Mouse (Mus musculus) cerebellum, adult 2 months (tissue): ENCODE results near the gene Tigd3. TPM values are rescaled to one million over a fixed set of nuclear protein-coding genes. Genes with fewer than 3 reads are reported as not detected.

Source experiments
- DNase-seq, 2 experiments: peaks; one replicate each; pipeline ENCODE4 v3.0.0; 2021
- H3K27ac ChIP-seq: fragments of 200-500 bp; 2 replicates; pipeline ENCODE4 v1.5.1; 2012; ENCODE audit warnings: low read length, control low read depth, inconsistent platforms; ENCODE audit not compliant: insufficient read depth
- H3K27me3 ChIP-seq: fragments of 200-500 bp; 2 replicates; pipeline ENCODE4 v1.6.1; 2012; ENCODE audit warnings: inconsistent platforms, mild to moderate bottlenecking, low read length, moderate library complexity; ENCODE audit not compliant: control insufficient read depth, insufficient read depth
- H3K4me1 ChIP-seq: fragments of 200-500 bp; 2 replicates; pipeline ENCODE4 v1.6.1; 2011; ENCODE audit warnings: low read length; ENCODE audit not compliant: control insufficient read depth, insufficient read depth
- H3K4me3 ChIP-seq: fragments of 200-500 bp; replicated peaks from 2 replicates; pipeline ENCODE3; 2011; ENCODE audit warnings: mild to moderate bottlenecking, low read depth, low read length, control low read depth; ENCODE audit not compliant: insufficient read depth
- CTCF ChIP-seq: fragments of 200-500 bp; IDR thresholded peaks from 2 replicates; pipeline ENCODE4 v1.5.1; 2011; ENCODE audit warnings: low read depth, mild to moderate bottlenecking, control low read depth, low read length, moderate library complexity, borderline replicate concordance; ENCODE audit not compliant: insufficient read depth
- POLR2A ChIP-seq: fragments of 200-500 bp; IDR thresholded peaks from 2 replicates; pipeline ENCODE4 v1.6.1; 2011; ENCODE audit warnings: low read length, control low read depth, borderline replicate concordance; ENCODE audit not compliant: insufficient read depth
- WGBS: fragments of 180-500 bp; shearing (Covaris S2); methylation state at CpG from one replicate; pipeline ENCODE4 v1.1.7; 2018; 5-methylcytosine and 5-hydroxymethylcytosine counted together
- polyA plus RNA-seq: library from polyadenylated mRNA; depleted of rRNA; stranded (reverse); fragments of >200 nt; gene quantifications from 2 replicates; pipeline ENCODE4 v1.2.3, GENCODE M21; 2012

Tigd3 gene
- polyA plus RNA-seq, 1 experiment = 5.1 TPM

DNA sequence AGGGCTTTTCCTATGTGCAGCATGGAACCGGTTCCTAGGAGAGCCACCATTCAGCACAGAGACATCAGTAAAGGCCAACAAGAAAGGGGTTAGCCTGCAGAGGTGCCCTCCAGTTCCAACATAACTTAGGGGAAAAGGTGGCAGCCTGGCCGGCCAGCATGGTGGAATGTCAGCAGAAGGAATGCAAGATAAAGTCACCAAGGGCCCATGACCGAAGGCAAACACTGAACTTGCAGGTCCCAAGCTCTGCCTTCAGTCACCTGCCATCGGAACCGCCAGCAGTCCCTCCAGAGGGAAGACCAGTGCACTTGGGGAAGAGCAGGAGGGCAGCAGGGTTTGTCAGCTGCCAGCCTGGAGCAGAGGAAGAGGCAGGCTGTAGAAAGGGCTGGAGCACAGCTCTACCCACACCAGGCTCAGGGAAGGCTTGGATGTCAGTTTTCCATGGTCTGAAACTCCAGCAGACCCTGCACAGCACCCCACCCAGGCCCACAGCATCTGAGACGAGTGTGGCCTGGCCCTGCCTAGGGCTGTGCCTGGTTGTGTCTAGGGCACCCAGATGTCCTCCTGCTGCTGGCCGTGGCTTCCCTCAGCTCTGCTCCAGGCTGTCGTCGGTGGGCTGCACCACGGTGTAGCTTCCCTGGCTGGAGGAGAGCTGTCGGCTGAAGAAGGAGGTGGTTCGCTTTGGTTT, 41.8 kb downstream of the Tigd3 start:
- H3K4me1 ChIP-seq = peaks cover 23% of the 10 kb centered on the region
- no peaks in the 10 kb centered on the region for H3K27me3 ChIP-seq
- no peak overlapping the region for H3K27ac ChIP-seq
- TF ChIP-seq POLR2A (no peak), CTCF (no peak)
- no peak overlapping the region for H3K4me3 ChIP-seq
- 84% methylated on average over 12 of the region's 12 CpGs for WGBS
- DNase-seq = no peak

DNA sequence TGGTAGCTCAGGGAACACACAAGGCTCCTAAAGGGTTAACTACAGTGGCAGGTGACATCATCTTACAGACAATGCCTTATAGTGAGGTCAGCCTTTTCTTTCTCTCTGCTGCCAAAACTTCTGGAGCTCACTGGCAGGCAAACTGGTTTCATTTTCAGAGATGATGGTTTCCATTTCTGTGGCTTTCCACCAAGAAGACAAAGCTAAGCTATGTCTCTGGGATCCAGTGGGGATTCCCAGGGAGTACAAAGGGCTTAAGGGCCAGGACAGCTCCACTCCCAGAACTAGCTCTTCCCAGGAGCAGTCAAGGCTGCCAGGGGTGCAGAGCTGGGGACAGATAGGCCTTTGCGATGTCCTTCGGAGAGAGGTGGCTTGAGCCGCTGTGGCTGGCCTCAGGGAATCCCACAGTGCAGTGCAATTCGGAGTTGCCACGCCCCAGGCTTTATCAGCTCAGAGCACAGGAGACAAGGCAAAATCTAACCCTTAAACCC, 42.4 kb downstream of the Tigd3 start:
- DNase-seq = no peak
- TF ChIP-seq CTCF (no peak), POLR2A (no peak)
- Histone ChIP-seq H3K4me1 (peaks cover 23% of the 10 kb centered on the region), H3K27ac (no peak overlapping the region), H3K4me3 (no peak overlapping the region), H3K27me3 (no peaks in the 10 kb centered on the region)
- 77% methylated on average over 5 of the region's 5 CpGs for WGBS

DNA sequence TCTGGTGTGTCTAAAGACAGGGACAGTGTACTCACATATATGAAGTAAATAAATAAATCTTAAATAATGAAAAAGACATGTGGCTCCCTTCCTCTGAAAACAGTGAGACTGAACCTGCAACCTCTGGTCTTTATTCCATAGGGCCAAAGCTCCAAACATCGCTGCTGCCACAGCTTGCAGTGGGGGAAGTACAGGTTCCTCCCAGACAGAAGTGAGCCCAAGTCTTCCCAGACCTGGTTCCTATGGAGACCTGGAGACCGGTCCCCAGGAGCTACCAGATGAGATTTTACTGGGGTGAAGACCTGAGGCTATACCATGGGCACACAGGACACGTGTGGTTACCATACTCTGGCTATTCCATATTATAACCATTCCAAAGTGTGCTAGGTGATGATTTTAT, 43.1 kb downstream of the Tigd3 start:
- TF ChIP-seq POLR2A = no peak
- no peak for TF ChIP-seq CTCF
- H3K4me1 ChIP-seq = peaks cover 23% of the 10 kb centered on the region
- no peak for DNase-seq
- H3K27me3 ChIP-seq = no peaks in the 10 kb centered on the region
- WGBS = 84% methylated on average over 3 of the region's 3 CpGs
- no peak overlapping the region for H3K27ac ChIP-seq
- no peak overlapping the region for H3K4me3 ChIP-seq

DNA sequence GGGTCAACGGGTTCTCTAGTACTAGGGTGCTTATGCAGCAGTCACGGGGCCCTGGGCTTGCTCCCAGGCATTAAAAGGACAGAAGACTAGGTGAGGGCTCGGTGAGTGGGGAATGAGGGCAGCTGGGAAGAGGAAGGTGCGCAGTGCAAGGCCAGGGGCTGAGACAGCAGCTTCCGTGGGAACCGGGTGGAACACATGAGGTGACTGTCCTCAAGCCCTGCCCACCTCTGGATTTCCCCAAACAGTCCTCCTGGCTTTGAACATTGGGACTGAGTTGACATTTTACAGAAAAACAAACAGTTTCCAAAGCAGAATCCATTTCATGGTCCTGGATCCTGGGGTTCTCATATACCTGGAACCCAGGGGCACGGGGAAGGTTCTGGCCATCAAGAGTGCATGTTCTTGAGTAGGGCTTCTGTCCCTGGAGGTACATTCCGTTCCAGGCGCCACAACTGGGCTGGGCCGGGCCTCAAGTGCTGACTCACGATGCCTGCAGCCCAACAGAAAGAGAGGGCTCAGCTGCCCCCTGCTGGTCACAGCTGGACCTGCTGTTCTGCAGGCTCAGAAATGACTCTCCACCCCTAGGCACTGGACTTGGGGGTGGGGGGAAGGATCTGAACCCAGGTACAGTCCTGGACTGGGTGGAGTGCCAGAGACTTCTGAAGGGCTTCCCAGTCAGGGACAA, 44.0 kb downstream of the Tigd3 start:
- 19% methylated on average over 11 of the region's 11 CpGs for WGBS
- Histone ChIP-seq H3K4me3 (peak overlapping the region; percentile 21), H3K27me3 (no peaks in the 10 kb centered on the region), H3K27ac (peak overlapping the region; percentile 100), H3K4me1 (peaks cover 29% of the 10 kb centered on the region)
- TF ChIP-seq POLR2A (no peak), CTCF (peak; percentile 96)
- peak; percentile 92 to 95 for DNase-seq

DNA sequence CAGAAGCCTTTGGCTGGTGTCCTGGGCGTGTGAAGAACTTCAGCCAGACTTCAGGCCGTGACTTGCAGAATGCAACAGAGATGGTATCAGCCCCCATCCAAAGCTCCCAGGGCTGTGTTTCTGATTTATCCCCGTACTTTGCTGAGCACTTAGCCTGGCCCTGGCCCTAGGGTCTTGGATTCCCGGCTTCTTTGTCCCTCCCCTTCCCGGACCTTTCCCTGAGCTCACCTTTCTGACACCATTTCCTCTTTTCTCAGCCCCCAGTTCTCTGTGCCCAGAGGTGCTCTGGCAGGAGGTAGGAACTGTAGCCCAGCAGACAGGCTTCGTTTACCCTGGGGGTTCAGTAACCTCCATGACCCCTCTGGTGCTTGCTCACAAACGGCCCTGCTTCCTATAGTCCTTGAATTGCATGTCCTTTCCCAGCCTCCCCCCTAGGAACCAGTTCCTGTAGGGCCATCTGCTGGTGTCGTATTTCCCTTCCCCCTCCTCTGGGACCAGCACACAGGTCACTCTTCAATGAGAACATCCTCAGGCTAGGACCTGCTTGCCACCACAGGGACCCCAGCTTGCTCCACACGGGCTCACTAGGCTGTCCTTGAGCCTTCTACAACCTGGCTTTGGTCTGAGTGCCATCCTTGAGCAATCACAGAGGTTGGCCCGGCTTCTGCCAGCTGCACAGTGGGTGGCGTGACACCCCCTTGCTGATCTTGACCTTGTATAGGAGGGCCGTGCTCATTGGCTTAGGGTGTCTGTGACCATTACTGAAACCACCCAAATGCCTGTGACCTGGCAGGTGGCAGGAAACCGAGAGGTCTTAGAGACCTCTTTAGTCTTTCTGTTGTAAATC, 44.9 kb downstream of the Tigd3 start:
- Histone ChIP-seq H3K27ac (peak overlapping the region; percentile 100), H3K4me1 (peaks cover 30% of the 10 kb centered on the region), H3K27me3 (no peaks in the 10 kb centered on the region), H3K4me3 (peak overlapping the region; percentile 54)
- no peak for TF ChIP-seq CTCF
- 0 out of 2 replicates have a peak, but pooled peaks have one; percentile 15 for TF ChIP-seq POLR2A
- DNase-seq = peak; percentile 72 to 82
- 13% methylated on average over 13 of the region's 13 CpGs for WGBS

DNA sequence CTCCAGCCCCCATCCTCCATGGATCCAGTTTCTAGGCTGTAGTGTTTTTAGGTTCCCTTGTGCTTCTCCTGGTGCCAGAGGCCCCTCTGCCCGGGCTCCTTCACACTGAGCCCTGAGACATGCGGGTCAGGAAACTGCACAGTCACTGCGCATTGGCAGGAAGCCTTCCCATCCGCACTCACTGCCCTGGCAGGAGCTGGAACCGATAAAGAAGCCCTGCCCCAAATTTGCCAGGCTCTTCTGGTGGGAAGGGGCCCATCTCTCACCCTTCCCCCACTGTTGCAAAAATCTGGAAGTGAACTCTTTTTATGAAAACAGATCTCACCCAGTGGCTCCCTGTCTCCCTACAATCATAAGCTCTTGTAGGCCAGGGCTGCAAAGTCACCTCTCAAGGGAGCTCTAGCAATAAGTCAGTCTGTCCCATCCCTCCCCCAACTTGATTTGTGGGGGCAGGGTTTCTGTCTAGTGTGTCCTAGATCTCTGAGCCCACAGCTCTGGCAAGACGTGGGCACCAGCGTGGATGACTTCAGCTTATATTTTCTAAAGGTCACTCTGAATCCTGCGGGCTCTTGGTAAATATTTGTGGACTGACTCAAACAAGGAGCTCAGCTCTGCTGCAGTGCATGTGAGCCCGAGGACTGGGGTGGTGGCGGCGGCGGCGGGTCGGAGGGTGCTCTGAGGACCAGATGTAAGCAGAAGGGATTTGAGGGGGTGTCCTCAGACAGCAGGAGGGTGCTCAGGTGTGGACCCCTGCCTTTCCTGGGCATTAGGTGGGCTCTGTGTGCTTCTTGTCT, 45.7 kb downstream of the Tigd3 start:
- Histone ChIP-seq H3K27me3 (no peaks in the 10 kb centered on the region), H3K4me1 (peaks cover 30% of the 10 kb centered on the region), H3K4me3 (peak overlapping the region; percentile 54), H3K27ac (peak overlapping the region; percentile 100)
- WGBS = 7% methylated on average over 14 of the region's 14 CpGs
- no peak for TF ChIP-seq CTCF
- 0 out of 2 replicates have a peak, but pooled peaks have one; percentile 20 for TF ChIP-seq POLR2A
- peak; percentile 82 to 83 for DNase-seq
